Mouse (Mus musculus) ES-Bruce4 (cell line): Measurements from ENCODE around the gene Atp2a1. TPM values are rescaled to one million over a fixed set of nuclear protein-coding genes. Genes with fewer than 3 reads are reported as not detected.
"Not testable (repeated sequence)": the region's sequence is repeated elsewhere in the genome, so short reads cannot be mapped to it uniquely, and the experiment has no call there.

ENCODE experiments used
- H3K27ac ChIP-seq: 2 replicates; pipeline ENCODE4 v1.5.1; 2012; ENCODE audit warnings: low read length, inconsistent platforms; ENCODE audit not compliant: insufficient read depth
- H3K27me3 ChIP-seq: 2 replicates; pipeline ENCODE4 v1.6.1; 2012; ENCODE audit warnings: mild to moderate bottlenecking, low read length, inconsistent platforms; ENCODE audit not compliant: control insufficient read depth, poor library complexity, insufficient read depth, severe bottlenecking
- H3K36me3 ChIP-seq: 2 replicates; pipeline ENCODE4 v1.6.1; 2012; ENCODE audit warnings: inconsistent platforms, mild to moderate bottlenecking, low read length, moderate library complexity; ENCODE audit not compliant: control insufficient read depth, poor library complexity, insufficient read depth, severe bottlenecking
- H3K4me1 ChIP-seq: one replicate; pipeline ENCODE4 v1.8.1; 2011; ENCODE audit warnings: low read length; ENCODE audit not compliant: control insufficient read depth, insufficient read depth
- H3K4me3 ChIP-seq: 2 replicates; pipeline ENCODE4 v1.5.1; 2011; ENCODE audit warnings: low read depth, mild to moderate bottlenecking, low read length
- H3K9ac ChIP-seq: 2 replicates; pipeline ENCODE4 v1.6.1; 2012; ENCODE audit warnings: low read depth, mild to moderate bottlenecking, inconsistent platforms; ENCODE audit not compliant: poor library complexity, severe bottlenecking
- H3K9me3 ChIP-seq: replicated peaks from 2 replicates; pipeline ENCODE4 v1.6.1; 2012; ENCODE audit warnings: mild to moderate bottlenecking, low read length, inconsistent platforms; ENCODE audit not compliant: control insufficient read depth, poor library complexity, insufficient read depth, severe bottlenecking
- CTCF ChIP-seq: IDR thresholded peaks from one replicate; pipeline ENCODE4 v1.8.1; 2011; ENCODE audit warnings: low read depth, low read length
- EP300 ChIP-seq: IDR thresholded peaks from 2 replicates; pipeline ENCODE4 v1.6.1; 2011; ENCODE audit warnings: low read depth, low read length; ENCODE audit not compliant: insufficient read depth
- POLR2A ChIP-seq: IDR thresholded peaks from one replicate; pipeline ENCODE4 v1.8.1; 2011; ENCODE audit warnings: low read length; ENCODE audit not compliant: insufficient read depth
- polyA plus RNA-seq: library from polyadenylated mRNA; stranded (reverse); fragments of >200 nt; gene quantifications from 2 replicates; pipeline ENCODE4 v1.2.4, GENCODE M21; 2011; ENCODE audit warnings: low read depth; ENCODE audit not compliant: missing spikeins, insufficient read depth, insufficient read length

The Atp2a1 gene
- polyA plus RNA-seq, 1 experiment = 0.40 TPM

DNA sequence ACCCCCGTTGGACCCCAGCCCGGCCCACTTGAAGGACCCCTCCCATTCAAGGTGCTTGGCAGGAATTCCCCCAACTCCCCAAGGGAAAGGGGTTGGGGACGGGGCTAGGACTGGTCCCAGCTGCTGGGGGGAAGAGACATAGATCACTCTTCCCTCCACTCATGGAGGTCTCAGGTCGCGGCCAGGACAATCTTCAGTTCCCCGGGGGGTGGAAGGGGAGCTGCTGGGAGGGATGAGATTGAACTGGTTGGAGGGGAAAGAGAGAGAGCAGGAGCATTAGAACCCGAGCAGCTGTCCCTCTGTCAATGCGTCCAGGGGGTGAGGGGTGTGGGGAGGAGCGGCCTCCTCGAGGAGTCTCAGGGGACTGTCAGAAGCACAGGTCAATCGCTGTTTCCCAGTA lies 29.1 kb upstream of the Atp2a1 start:
- H3K27ac ChIP-seq = no peak overlapping the region
- peaks cover 72% of the 10 kb centered on the region for H3K36me3 ChIP-seq
- TF ChIP-seq CTCF (no peak), POLR2A (no peak), EP300 (no peak)
- no peaks in the 10 kb centered on the region for H3K9me3 ChIP-seq
- H3K27me3 ChIP-seq = no peaks in the 10 kb centered on the region
- no peak overlapping the region for H3K4me3 ChIP-seq
- no peaks in the 10 kb centered on the region for H3K4me1 ChIP-seq
- no peak overlapping the region for H3K9ac ChIP-seq

DNA sequence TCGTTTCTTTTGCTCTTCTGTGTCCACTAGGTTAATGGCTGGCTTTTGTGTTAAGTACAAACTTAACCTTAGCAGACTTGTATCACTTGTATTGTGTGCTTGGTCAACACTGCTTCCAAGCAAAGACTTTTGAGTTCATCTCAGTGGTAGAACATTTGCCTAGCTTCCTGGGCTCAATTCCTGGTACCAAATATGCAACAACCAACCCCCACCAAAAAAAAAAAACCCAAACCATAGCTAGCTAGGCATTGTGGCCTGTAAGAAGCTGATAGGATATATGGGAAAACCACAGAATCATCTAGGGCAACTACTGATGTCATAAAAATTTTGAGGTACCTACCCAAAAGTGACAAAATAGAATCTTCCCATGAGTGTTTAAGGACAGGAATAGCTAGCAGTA lies 28.1 kb upstream of the Atp2a1 start:
- no peak for TF ChIP-seq CTCF
- TF ChIP-seq EP300 = no peak
- no peak for TF ChIP-seq POLR2A
- H3K9me3 ChIP-seq = no peaks in the 10 kb centered on the region
- peaks cover 62% of the 10 kb centered on the region for H3K36me3 ChIP-seq

DNA sequence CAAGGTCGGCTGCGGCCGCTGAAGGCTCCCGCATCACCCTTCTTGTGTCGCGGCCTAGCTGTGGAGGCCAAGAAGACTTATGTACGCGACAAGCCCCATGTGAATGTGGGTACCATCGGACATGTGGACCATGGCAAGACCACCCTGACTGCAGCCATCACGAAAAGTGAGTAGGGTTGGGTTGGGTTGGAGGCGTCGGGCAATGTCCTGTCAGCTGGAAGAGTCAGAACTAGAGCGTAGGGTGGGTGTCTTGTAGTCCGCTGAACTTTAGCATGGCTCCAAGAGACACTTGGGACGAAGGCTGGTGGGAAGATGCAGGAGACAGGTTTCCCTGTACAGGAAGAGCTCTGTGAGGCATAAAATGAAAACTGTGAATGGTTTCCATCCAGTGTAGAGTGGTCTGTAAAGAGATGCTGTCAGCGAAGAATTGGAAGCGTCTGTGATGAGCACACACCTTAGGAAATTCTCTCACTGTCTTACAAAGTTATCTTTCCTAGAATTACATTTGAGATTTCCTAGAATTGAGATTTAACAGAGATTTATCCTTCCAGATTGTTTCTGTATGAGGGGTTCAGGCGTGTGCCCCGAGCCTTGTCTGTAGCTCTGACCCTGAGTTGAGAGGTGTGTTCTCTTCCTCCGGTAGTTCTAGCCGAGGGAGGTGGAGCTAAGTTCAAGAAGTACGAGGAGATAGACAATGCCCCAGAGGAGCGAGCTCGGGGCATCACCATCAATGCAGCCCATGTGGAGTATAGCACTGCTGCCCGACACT lies 24.9 kb upstream of the Atp2a1 start:
- H3K27ac ChIP-seq = not testable (repeated sequence)

More for the DNA sequence above, 28.1 kb upstream of the Atp2a1 start:
- no peak overlapping the region for H3K27ac ChIP-seq
- H3K4me1 ChIP-seq = no peaks in the 10 kb centered on the region
- no peak overlapping the region for H3K4me3 ChIP-seq
- H3K9ac ChIP-seq = no peak overlapping the region
- H3K27me3 ChIP-seq = no peaks in the 10 kb centered on the region

DNA sequence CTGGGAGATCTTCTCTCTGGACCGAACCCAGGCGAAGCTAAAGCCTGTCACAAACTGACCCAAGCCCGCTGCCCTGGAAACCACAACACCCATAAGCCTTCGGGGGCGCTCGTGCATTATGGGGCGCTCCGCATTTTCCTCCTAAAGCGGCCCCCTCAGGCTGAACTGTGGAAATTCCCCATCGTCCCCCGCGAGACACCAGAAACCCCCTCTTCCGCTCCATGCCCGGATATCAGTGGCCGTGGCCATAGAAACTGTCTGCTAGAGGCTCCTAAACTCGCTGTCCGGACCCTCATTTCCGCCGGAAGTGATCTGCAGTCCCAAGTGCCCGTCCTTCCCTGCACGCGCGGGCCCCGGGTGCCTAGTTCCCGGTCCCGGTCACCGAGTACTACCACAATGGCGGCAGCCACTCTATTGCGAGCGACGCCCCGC lies 24.2 kb upstream of the Atp2a1 start, which contains the start of gene Tufm:
Tufm (plus strand) TSS at position 310 of the 432 bp plus-strand sequence.
- H3K9ac ChIP-seq = peak within 1 kb of the TSS; percentile 88
- no peaks in the 10 kb centered on the region for H3K27me3 ChIP-seq
- no peaks in the 10 kb centered on the region for H3K4me1 ChIP-seq
- H3K4me3 ChIP-seq = peak within 1 kb of the TSS; percentile 93
- H3K36me3 ChIP-seq = peaks cover 23% of the 10 kb centered on the region
- H3K27ac ChIP-seq = peak within 1 kb of the TSS; percentile 41; the same call in 1 of the 2 replicates
- no peak for TF ChIP-seq CTCF
- no peaks in the 10 kb centered on the region for H3K9me3 ChIP-seq

More for the DNA sequence above, 24.9 kb upstream of the Atp2a1 start:
- H3K4me1 ChIP-seq, H3K27me3 ChIP-seq, H3K9me3 ChIP-seq: not testable (repeated sequence)
- Histone ChIP-seq H3K4me3 (peak overlapping the region; percentile 93), H3K36me3 (peaks cover 30% of the 10 kb centered on the region), H3K9ac (peak overlapping the region; percentile 88)

DNA sequence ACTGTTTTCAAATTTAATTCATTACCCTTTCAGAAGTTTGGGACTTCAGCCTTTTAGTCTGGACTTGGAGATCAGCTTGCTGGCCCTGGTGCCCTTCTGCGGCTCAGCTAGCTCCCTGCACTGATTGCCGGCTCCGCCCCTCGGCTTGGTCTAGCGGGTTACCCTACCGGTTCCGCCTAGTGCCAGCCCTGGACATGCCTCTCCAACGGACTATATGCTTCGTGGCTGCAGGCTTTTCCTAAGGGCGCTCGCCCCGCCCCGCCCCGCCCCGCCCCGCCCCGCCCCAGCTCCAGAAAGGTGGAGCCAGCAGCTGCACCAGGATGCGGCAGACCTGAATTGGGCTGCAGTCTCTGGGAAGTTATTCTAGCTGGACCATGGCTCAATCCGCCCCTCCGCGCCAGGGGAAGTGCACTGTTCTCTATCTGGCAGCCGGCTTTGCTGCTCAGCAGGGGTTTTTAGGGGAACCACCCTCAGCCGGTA lies 19.5 kb upstream of the Atp2a1 start:
- Histone ChIP-seq H3K27ac (peak overlapping the region; percentile 85), H3K4me1 (no peaks in the 10 kb centered on the region), H3K27me3 (no peaks in the 10 kb centered on the region), H3K36me3 (no peaks in the 10 kb centered on the region), H3K4me3 (peak overlapping the region; percentile 43), H3K9me3 (no peaks in the 10 kb centered on the region), H3K9ac (peak overlapping the region; percentile 75)
- TF ChIP-seq POLR2A (peak; percentile 38), EP300 (no peak; the same call in 1 of the 2 replicates), CTCF (no peak)

DNA sequence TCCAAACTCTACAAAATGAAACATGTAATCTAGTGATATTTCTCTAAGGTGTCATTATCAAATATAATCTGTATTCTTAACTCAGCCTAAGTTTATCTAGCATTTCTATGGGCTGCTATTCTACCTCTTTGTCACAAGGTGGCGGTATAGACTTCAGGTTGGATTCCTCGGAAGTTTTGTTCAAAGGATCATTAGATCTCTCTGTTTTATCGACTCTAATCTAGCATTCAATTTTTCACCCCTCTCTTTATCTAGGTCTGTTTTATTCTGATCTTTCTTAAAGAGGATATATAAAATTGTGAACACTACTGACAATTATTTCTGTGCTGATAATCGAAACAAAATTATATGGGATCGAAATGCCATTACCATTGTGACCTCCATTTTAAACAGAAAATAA lies 18.8 kb upstream of the Atp2a1 start:
- no peak overlapping the region for H3K27ac ChIP-seq
- H3K9me3 ChIP-seq = no peaks in the 10 kb centered on the region
- TF ChIP-seq EP300 (no peak), CTCF (no peak), POLR2A (no peak)

More for the DNA sequence above, 18.8 kb upstream of the Atp2a1 start:
- no peaks in the 10 kb centered on the region for H3K36me3 ChIP-seq
- no peak overlapping the region for H3K9ac ChIP-seq
- H3K4me1 ChIP-seq = no peaks in the 10 kb centered on the region
- H3K27me3 ChIP-seq = no peaks in the 10 kb centered on the region
- H3K4me3 ChIP-seq = 0 out of 2 replicates have a peak overlapping the region, but pooled peaks have one; percentile 13
